Mouse (Mus musculus): ENCODE results near the gene Ccdc51.

The Ccdc51 gene

GRCm38 (mm10) chr9:109097291-109097690 lies 15.0 kb downstream of the Ccdc51 start:
- no peak for DNase-seq (ENCODE audit: low spot score)

GRCm38 (mm10) chr9:109097831-109098230 lies 15.5 kb downstream of the Ccdc51 start:
- peak; percentile 65 for DNase-seq (ENCODE audit: low spot score)

- DNase-seq (ENCODE audit: low spot score): no peak
These were observed 16.1 kb downstream of the Ccdc51 start for GRCm38 (mm10) chr9:109098366-109098765.

GRCm38 (mm10) chr9:109098969-109099368 lies 16.7 kb downstream of the Ccdc51 start:
- peak; percentile 75 for DNase-seq (ENCODE audit: low spot score)

GRCm38 (mm10) chr9:109100307-109100928 lies 18.1 kb downstream of the Ccdc51 start:
- no peak for DNase-seq (ENCODE audit: low spot score)

- DNase-seq (ENCODE audit: low spot score): no peak
These were observed 19.7 kb downstream of the Ccdc51 start for GRCm38 (mm10) chr9:109101933-109102445.

GRCm38 (mm10) chr9:109102541-109102940 lies 20.2 kb downstream of the Ccdc51 start:
- DNase-seq (ENCODE audit: low spot score): no peak

GRCm38 (mm10) chr9:109103250-109103649 lies 21.0 kb downstream of the Ccdc51 start:
- DNase-seq (ENCODE audit: low spot score): peak; percentile 80

GRCm38 (mm10) chr9:109104083-109104482 lies 21.8 kb downstream of the Ccdc51 start:
- DNase-seq (ENCODE audit: low spot score): no peak

- no peak for DNase-seq (ENCODE audit: low spot score)
These were observed 22.7 kb downstream of the Ccdc51 start for GRCm38 (mm10) chr9:109105011-109105410.

- no peak for DNase-seq (ENCODE audit: low spot score)
These were observed 23.4 kb downstream of the Ccdc51 start for GRCm38 (mm10) chr9:109105648-109106047.

GRCm38 (mm10) chr9:109107341-109107740 lies 25.0 kb downstream of the Ccdc51 start:
- DNase-seq (ENCODE audit: low spot score): no peak

- DNase-seq (ENCODE audit: low spot score): peak; percentile 2
These were observed 27.9 kb downstream of the Ccdc51 start for GRCm38 (mm10) chr9:109110240-109110639.

GRCm38 (mm10) chr9:109111101-109111500 lies 28.8 kb downstream of the Ccdc51 start:
- DNase-seq (ENCODE audit: low spot score): peak; percentile 2

- DNase-seq (ENCODE audit: low spot score): no peak
These were observed 29.3 kb downstream of the Ccdc51 start for GRCm38 (mm10) chr9:109111591-109111990.

- DNase-seq (ENCODE audit: low spot score): no peak
These were observed 31.0 kb downstream of the Ccdc51 start for GRCm38 (mm10) chr9:109113331-109113730.

GRCm38 (mm10) chr9:109114276-109114675 lies 32.0 kb downstream of the Ccdc51 start:
- DNase-seq (ENCODE audit: low spot score): peak; percentile 4

GRCm38 (mm10) chr9:109114871-109115270 lies 32.6 kb downstream of the Ccdc51 start:
- DNase-seq (ENCODE audit: low spot score): no peak

GRCm38 (mm10) chr9:109116205-109116604 lies 33.9 kb downstream of the Ccdc51 start:
- DNase-seq (ENCODE audit: low spot score): peak; percentile 6

- peak; percentile 7 for DNase-seq (ENCODE audit: low spot score)
These were observed 35.8 kb downstream of the Ccdc51 start for GRCm38 (mm10) chr9:109118106-109118505.

GRCm38 (mm10) chr9:109119571-109119970 lies 37.3 kb downstream of the Ccdc51 start:
- DNase-seq (ENCODE audit: low spot score): no peak

- DNase-seq (ENCODE audit: low spot score): no peak
These were observed 38.7 kb downstream of the Ccdc51 start for GRCm38 (mm10) chr9:109120956-109121355.

- DNase-seq (ENCODE audit: low spot score): peak; percentile 8
These were observed 40.3 kb downstream of the Ccdc51 start for GRCm38 (mm10) chr9:109122553-109123085.

- DNase-seq (ENCODE audit: low spot score): peak; percentile 14
These were observed 41.0 kb downstream of the Ccdc51 start for GRCm38 (mm10) chr9:109123266-109123665.
